Mouse (Mus musculus): ENCODE measurements around the gene Ccdc97.

- TF ChIP-seq CTCF (IDR thresholded peaks at IDR 0.05; ENCODE audit: extremely low read depth, insufficient read depth, low read length) (no peak), POLR2A (IDR thresholded peaks at IDR 0.05; ENCODE audit: extremely low read depth, insufficient read depth, low read length) (no peak)
Observed at GRCm38 (mm10) chr7:25720760-25721159, 1.9 kb upstream of the Ccdc97 start.
